Mouse (Mus musculus) heart, postnatal 4 days (tissue): ENCODE measurements around the gene Ap2a1. TPM values are rescaled to one million over a fixed set of nuclear protein-coding genes. Genes with fewer than 3 reads are reported as not detected.

Experiments
- total RNA-seq, 2 experiments: library from RNA; stranded (reverse); gene quantifications; 2 replicates each; pipeline ENCODE4 v1.2.3; 2021

Ap2a1 gene
- total RNA-seq, 2 experiments from 2014 or later, result 96.9 to 99.4 TPM

Other genes starting within 250 kb of the Ap2a1 start
- gene Izumo2, start 220.8 kb downstream of the Ap2a1 start, total RNA-seq, result not detected
- gene Vrk3, start 181.1 kb downstream of the Ap2a1 start, total RNA-seq, result 10 to 100 TPM; 28.4 to 28.9 TPM
- under 1 TPM; 0.19 to 0.20 TPM for gene Zfp473, start 178.4 kb downstream of the Ap2a1 start, total RNA-seq
- gene Nup62, start 113.4 kb downstream of the Ap2a1 start, total RNA-seq, result 10 to 100 TPM; 69.3 to 69.9 TPM
- gene Il4i1, start 113.1 kb downstream of the Ap2a1 start, total RNA-seq, result 1 to 10 TPM; 1.4 to 2.0 TPM
- 10 to 100 TPM; 34.9 to 37.2 TPM for gene Atf5, start 112.8 kb downstream of the Ap2a1 start, total RNA-seq
- 10 to 100 TPM; 70.6 to 82.6 TPM for gene Akt1s1, start 80.5 kb downstream of the Ap2a1 start, total RNA-seq
- gene Tbc1d17, start 80.4 kb downstream of the Ap2a1 start, total RNA-seq, result 10 to 100 TPM; 33.0 to 38.0 TPM
- 10 to 100 TPM; 19.6 to 19.9 TPM for gene Pnkp, start 72.4 kb downstream of the Ap2a1 start, total RNA-seq
- gene Ptov1, start 59.7 kb downstream of the Ap2a1 start, total RNA-seq, result 100 to 1,000 TPM; 237 to 248 TPM
- gene Med25, start 36.8 kb downstream of the Ap2a1 start, total RNA-seq, result 10 to 100 TPM; 74.6 to 76.3 TPM
- gene Fuz, start 33.4 kb downstream of the Ap2a1 start, total RNA-seq, result 10 to 100 TPM; 10.7 to 10.8 TPM
- not detected for gene Tsks, start 13.7 kb upstream of the Ap2a1 start, total RNA-seq
- 1 to 10 TPM; 4.4 to 5.1 TPM for gene Cpt1c, start 45.4 kb upstream of the Ap2a1 start, total RNA-seq
- 100 to 1,000 TPM; 306 to 324 TPM for gene Prmt1, start 57.1 kb upstream of the Ap2a1 start, total RNA-seq
- gene Irf3, start 68.2 kb upstream of the Ap2a1 start, total RNA-seq, result 10 to 100 TPM; 42.0 to 43.0 TPM
- 10 to 100 TPM; 21.7 to 25.2 TPM for gene Bcl2l12, start 69.2 kb upstream of the Ap2a1 start, total RNA-seq
- gene Scaf1, start 86.9 kb upstream of the Ap2a1 start, total RNA-seq, result 10 to 100 TPM; 78.5 to 80.3 TPM
- gene Rras, start 88.5 kb upstream of the Ap2a1 start, total RNA-seq, result 10 to 100 TPM; 71.2 to 73.4 TPM
- 10 to 100 TPM; 35.4 to 36.7 TPM for gene Prr12, start 123.4 kb upstream of the Ap2a1 start, total RNA-seq
- gene Nosip, start 132.9 kb upstream of the Ap2a1 start, total RNA-seq, result 10 to 100 TPM; 31.7 to 34.6 TPM
- 10 to 100 TPM in 1 of 2 experiments, 1 to 10 TPM in 1; 9.5 to 10.2 TPM for gene Prrg2, start 133.2 kb upstream of the Ap2a1 start, total RNA-seq
- gene Rcn3, start 162.7 kb upstream of the Ap2a1 start, total RNA-seq, result 10 to 100 TPM; 88.0 to 90.9 TPM
- gene Fcgrt, start 174.4 kb upstream of the Ap2a1 start, total RNA-seq, result 10 to 100 TPM; 35.3 to 41.1 TPM
- gene Rps11, start 194.9 kb upstream of the Ap2a1 start, total RNA-seq, result 100 to 1,000 TPM; 846 to 864 TPM
- 1,000 to 10,000 TPM; 1,039 to 1,207 TPM for gene Rpl13a, start 199.3 kb upstream of the Ap2a1 start, total RNA-seq
- not detected for gene Gm45713, start 206.7 kb upstream of the Ap2a1 start, total RNA-seq
- gene Flt3l, start 206.9 kb upstream of the Ap2a1 start, total RNA-seq, result 1 to 10 TPM; 1.5 to 2.1 TPM
- gene Pih1d1, start 224.8 kb upstream of the Ap2a1 start, total RNA-seq, result 10 to 100 TPM; 58.5 to 67.0 TPM
- 10 to 100 TPM; 44.8 to 53.8 TPM for gene Aldh16a1, start 225.1 kb upstream of the Ap2a1 start, total RNA-seq
- 10 to 100 TPM in 1 of 2 experiments, 1 to 10 TPM in 1; 9.1 to 12.4 TPM for gene Slc17a7, start 234.5 kb upstream of the Ap2a1 start, total RNA-seq